Mouse (Mus musculus) B cell, adult 67 days (primary cell): Measurements from ENCODE around the gene Gsc. TPM values are rescaled to one million over a fixed set of nuclear protein-coding genes. Genes with fewer than 3 reads are reported as not detected.

Experiments used
- total RNA-seq, 2 experiments: library from RNA; stranded (reverse); gene quantifications; 4 replicates each; pipeline ENCODE4 v1.2.4; 2023

Gene Gsc
- total RNA-seq, result not detected

DNA sequence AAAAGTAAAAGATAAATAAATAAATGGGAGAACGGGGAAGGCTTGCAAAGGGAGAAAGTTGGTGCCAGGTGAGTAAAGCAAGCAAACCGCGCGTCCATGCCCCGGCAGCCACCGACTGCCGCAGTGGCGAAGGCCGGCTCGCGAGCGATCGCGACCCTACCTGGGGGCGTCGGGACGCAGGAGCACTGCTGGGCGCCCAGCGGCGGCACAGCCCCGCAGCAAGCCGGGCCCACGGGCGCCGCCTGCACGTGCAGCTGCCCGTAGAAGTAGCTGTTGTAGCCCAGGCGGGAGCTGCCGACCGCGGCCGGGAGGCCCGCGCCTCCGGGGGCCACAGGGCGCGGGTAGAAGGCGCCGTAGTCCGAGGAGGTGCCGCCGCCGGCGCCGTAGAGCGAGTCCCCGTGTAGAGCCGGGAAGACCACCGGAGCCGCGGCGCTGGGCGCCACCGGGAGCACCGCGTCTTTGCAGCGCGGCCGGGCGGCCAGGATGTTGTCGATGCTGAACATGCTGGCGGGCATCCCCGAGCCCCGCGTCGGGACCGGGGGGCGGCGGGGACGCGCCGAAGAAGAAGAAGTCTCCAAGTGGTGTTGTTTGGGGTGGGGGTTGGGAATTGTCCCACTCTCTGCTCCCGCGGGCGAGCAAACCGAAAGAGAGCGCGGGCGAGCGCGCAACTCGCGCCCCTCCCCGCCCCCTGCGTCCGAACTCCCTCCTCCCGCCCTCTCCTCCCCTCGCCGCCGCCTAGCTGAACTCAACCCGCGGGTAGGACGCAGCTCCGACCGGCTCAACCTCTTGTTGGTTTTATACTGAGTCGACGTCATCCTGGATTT is at the start of gene Gsc:
TSS of gene Gsc (minus strand) at position 730 of the 824 bp plus-strand sequence.

Other genes starting within 250 kb of the Gsc start
- gene Serpina3g, start 237.1 kb downstream of the Gsc start, total RNA-seq, result 100 to 1,000 TPM in 1 of 2 experiments, 10 to 100 TPM in 1; 73.0 to 106 TPM
- gene Serpina3i, start 210.2 kb downstream of the Gsc start, total RNA-seq, result 1 to 10 TPM in 1 of 2 experiments, not detected in 1; 2.7 TPM
- not detected for gene Serpina3j, start 158.8 kb downstream of the Gsc start, total RNA-seq
- gene Serpina3k, start 134.8 kb downstream of the Gsc start, total RNA-seq, result not detected
- not detected for gene Serpina3m, start 134.8 kb downstream of the Gsc start, total RNA-seq
- under 1 TPM in 1 of 2 experiments, not detected in 1; 0.26 TPM for gene Serpina3n, start 66.6 kb downstream of the Gsc start, total RNA-seq